Mouse (Mus musculus) neural tube, embryonic 14.5 days (tissue): ENCODE measurements around the gene Hlx. TPM values are rescaled to one million over a fixed set of nuclear protein-coding genes. Genes with fewer than 3 reads are reported as not detected.

Experiments used
- ATAC-seq: fragments of 200-750 bp; cut with Nextera tagmentation; 2 replicates; pipeline ENCODE4 v1.8.0; 2017; ENCODE audit warnings: low read depth, mild to moderate bottlenecking, moderate TSS enrichment, moderate library complexity
- H3K27ac ChIP-seq: fragments of 300-500 bp; sonication (generic); 2 replicates; pipeline ENCODE4 v1.5.1; 2014; ENCODE audit warnings: low read depth, mild to moderate bottlenecking, control low read depth, low read length, moderate library complexity, mixed read lengths
- H3K27me3 ChIP-seq: fragments of 300-500 bp; sonication (generic); 2 replicates; pipeline ENCODE4 v1.6.1; 2014; ENCODE audit warnings: low read length; ENCODE audit not compliant: control insufficient read depth, insufficient read depth
- H3K36me3 ChIP-seq: fragments of 300-500 bp; sonication (generic); 2 replicates; pipeline ENCODE4 v1.6.1; 2014; ENCODE audit warnings: low read length, mixed read lengths; ENCODE audit not compliant: control insufficient read depth, insufficient read depth
- H3K4me1 ChIP-seq: fragments of 300-500 bp; sonication (generic); 2 replicates; pipeline ENCODE4 v1.6.1; 2014; ENCODE audit warnings: low read length; ENCODE audit not compliant: control insufficient read depth, insufficient read depth
- H3K4me2 ChIP-seq: fragments of 300-500 bp; sonication (generic); 2 replicates; pipeline ENCODE4 v1.6.1; 2014; ENCODE audit warnings: mild to moderate bottlenecking, low read depth, low read length, control low read depth
- H3K4me3 ChIP-seq: fragments of 300-500 bp; sonication (generic); 2 replicates; pipeline ENCODE4 v1.5.1; 2014; ENCODE audit warnings: low read depth, low read length, control low read depth, mixed read lengths
- H3K9ac ChIP-seq: fragments of 300-500 bp; sonication (generic); replicated peaks from 2 replicates; pipeline ENCODE4 v1.6.1; 2014; ENCODE audit warnings: low read depth, mild to moderate bottlenecking, control low read depth, low read length, mixed read lengths
- H3K9me3 ChIP-seq: fragments of 300-500 bp; sonication (generic); 2 replicates; pipeline ENCODE4 v1.6.1; 2016; ENCODE audit warnings: low read length; ENCODE audit not compliant: control insufficient read depth
- WGBS: fragments of 180-500 bp; shearing (Covaris S2); extraction: QIAGEN DNeasy Blood & Tissue Kit; methylation state at CpG from one replicate; pipeline ENCODE4 v1.1.7; 2014; 5-methylcytosine and 5-hydroxymethylcytosine counted together
- polyA plus RNA-seq: library from polyadenylated mRNA; unstranded; fragments of >200 nt; fragmentation: Nextera tagmentation; extraction: Ambion mirVana; gene quantifications from 2 replicates; pipeline ENCODE4 v1.2.1, GENCODE M21; 2014

The Hlx gene
- polyA plus RNA-seq, 1 experiment from 2014 or later = 2.2 TPM

DNA sequence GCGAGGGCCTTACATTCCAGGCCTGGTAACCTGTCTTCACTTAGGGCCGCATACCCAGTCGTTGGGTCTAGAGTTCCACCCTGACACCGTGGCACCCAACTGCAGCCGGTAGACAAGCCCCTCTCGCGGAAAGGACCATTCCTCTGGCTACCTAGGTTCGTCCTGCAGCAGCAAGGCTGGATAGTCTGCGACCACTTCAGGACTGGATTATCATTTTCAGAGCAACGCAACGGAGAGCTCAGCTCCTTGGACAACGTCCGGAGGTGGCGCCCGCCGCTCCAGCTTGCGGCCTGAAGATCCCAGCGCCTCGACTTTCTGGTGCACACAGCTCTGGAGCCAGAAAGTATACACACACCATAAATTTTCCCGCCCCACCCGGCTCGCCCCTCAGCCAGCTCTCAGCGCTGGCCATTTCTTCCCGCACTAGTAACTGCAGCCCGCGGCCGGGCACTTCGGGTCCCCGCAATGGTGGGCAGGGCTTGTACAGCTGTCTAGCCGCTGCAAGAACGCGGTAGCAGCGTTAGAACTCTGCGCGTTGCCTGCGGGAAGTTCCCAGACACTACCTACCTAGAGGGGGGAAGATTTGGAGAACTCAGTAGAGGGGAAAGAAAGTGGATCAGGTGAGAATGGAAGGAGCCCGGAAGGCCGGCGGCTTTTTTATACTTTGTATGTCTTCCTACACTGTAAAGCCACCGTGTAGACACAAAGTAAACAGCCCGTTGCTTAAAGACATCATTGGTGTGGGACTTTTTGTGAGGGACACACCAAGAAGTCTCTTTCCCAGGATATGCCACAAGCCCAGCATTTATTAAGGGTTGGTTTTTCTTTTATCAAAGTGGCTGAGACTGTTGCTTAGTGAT is 13.9 kb downstream of the Hlx start:
- WGBS = 2% methylated on average over 41 of the region's 41 CpGs
- no peak overlapping the region for H3K4me2 ChIP-seq
- no peaks in the 10 kb centered on the region for H3K9me3 ChIP-seq
- no peak overlapping the region for H3K27ac ChIP-seq
- no peak for ATAC-seq
- no peaks in the 10 kb centered on the region for H3K4me1 ChIP-seq
- no peak overlapping the region for H3K9ac ChIP-seq
- H3K27me3 ChIP-seq = peaks cover 77% of the 10 kb centered on the region
- no peaks in the 10 kb centered on the region for H3K36me3 ChIP-seq
- H3K4me3 ChIP-seq = no peak overlapping the region

DNA sequence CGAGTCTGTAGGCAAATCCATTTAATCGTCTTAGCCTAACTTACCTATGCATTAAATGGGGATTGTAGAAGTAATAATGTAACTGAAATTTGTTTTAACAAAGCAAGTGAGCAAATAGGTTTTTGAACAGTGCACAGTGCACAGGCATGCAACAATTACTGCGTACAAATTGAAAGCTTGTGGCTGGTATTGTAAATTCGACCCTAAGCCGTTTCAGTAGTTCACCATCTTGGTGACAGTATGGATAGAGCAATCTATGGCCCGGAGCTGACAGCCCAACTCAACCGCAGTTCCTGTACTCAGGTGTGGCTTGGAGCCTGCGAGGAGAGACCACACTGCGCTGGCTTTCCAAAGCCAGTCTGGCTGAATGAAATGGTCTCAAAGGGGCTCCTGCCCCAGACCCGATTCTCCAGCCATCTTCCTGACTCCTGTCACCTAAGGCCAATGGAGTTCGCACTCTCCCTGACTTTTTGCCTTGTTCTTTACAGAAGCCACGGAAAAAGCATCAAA is 14.7 kb downstream of the Hlx start:
- Histone ChIP-seq H3K27me3 (peaks cover 75% of the 10 kb centered on the region), H3K27ac (no peak overlapping the region), H3K9me3 (no peaks in the 10 kb centered on the region), H3K9ac (no peak overlapping the region), H3K4me3 (no peak overlapping the region), H3K36me3 (no peaks in the 10 kb centered on the region), H3K4me1 (no peaks in the 10 kb centered on the region), H3K4me2 (no peak overlapping the region)
- no peak for ATAC-seq
- 2% methylated on average over 12 of the region's 12 CpGs for WGBS

DNA sequence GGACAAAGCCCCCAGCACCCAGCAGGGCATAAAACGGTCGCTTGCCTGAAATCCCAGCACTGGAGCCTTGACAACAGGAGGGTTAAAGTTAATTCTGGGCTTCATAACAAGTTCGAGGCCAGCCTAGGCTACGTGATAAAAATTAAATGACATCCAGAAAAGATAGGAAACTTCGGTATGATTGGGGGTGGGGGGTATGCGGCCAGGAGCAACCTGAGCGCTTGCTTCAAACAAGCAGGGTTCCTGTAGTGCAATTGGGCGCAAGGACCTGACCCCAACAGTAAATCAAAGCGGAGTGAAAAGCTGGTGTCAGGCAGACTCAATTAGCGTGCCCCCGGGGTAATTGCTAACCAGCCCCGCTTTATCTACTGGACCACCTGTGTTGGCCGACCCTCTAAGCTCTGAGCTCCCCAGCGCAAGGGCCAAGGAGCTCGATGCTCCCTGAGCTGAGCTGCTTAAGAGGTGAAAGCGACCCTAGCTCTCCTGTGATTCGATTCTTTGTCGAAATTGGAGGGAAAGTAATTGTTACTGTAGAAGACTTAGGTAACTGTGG is 15.3 kb downstream of the Hlx start:
- Histone ChIP-seq H3K4me3 (no peak overlapping the region), H3K27ac (no peak overlapping the region), H3K4me2 (no peak overlapping the region), H3K4me1 (no peaks in the 10 kb centered on the region), H3K27me3 (peaks cover 68% of the 10 kb centered on the region), H3K9ac (no peak overlapping the region), H3K36me3 (no peaks in the 10 kb centered on the region), H3K9me3 (no peaks in the 10 kb centered on the region)
- WGBS = under 1% methylated on average over 18 of the region's 18 CpGs
- no peak for ATAC-seq

DNA sequence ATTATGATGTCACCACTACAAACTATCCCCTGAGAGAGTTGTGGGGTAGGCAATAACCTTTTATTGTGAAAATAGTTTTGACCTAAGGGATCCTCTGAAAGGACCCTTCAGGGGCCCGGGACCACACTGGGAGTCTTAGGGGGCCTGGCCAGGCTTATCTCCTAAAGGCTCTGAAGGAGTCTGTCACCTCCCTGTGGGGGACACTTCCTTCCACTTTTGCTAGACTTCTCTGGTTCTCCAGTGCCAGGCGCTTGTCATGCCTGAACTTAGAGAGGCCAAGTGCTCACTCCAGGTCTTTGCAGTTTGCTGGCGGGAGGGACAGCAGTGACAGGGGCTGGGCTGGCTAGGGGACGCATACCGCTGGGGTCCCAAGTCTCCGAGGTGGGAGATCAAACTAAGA is 16.3 kb downstream of the Hlx start:
- Histone ChIP-seq H3K4me3 (no peak overlapping the region), H3K27me3 (peaks cover 61% of the 10 kb centered on the region), H3K9me3 (no peaks in the 10 kb centered on the region), H3K9ac (no peak overlapping the region), H3K4me2 (no peak overlapping the region), H3K27ac (no peak overlapping the region), H3K36me3 (no peaks in the 10 kb centered on the region), H3K4me1 (no peaks in the 10 kb centered on the region)
- ATAC-seq = no peak
- WGBS = under 1% methylated on average over 6 of the region's 6 CpGs

- H3K4me1 ChIP-seq = no peaks in the 10 kb centered on the region
- no peaks in the 10 kb centered on the region for H3K9me3 ChIP-seq
- WGBS = 26% methylated on average over 6 of the region's 6 CpGs
- no peak overlapping the region for H3K4me2 ChIP-seq
- no peaks in the 10 kb centered on the region for H3K36me3 ChIP-seq
- no peak for ATAC-seq
- H3K4me3 ChIP-seq = no peak overlapping the region
- H3K27me3 ChIP-seq = peaks cover 57% of the 10 kb centered on the region
- no peak overlapping the region for H3K9ac ChIP-seq
- H3K27ac ChIP-seq = no peak overlapping the region
These were observed 16.7 kb downstream of the Hlx start for GRCm38 (mm10) chr1:184715693-184716092.

GRCm38 (mm10) chr1:184714515-184714914 is 17.9 kb downstream of the Hlx start:
- H3K4me3 ChIP-seq = no peak overlapping the region
- no peaks in the 10 kb centered on the region for H3K36me3 ChIP-seq
- peaks cover 47% of the 10 kb centered on the region for H3K27me3 ChIP-seq
- no peak for ATAC-seq
- 26% methylated on average over 3 of the region's 3 CpGs for whole genome bisulfite sequencing
- no peak overlapping the region for H3K4me2 ChIP-seq
- no peaks in the 10 kb centered on the region for H3K4me1 ChIP-seq
- H3K9me3 ChIP-seq = no peaks in the 10 kb centered on the region
- no peak overlapping the region for H3K27ac ChIP-seq
- H3K9ac ChIP-seq = no peak overlapping the region

GRCm38 (mm10) chr1:184713716-184714115 is 18.7 kb downstream of the Hlx start:
- WGBS = 59% methylated on average over 5 of the region's 5 CpGs
- Histone ChIP-seq H3K36me3 (no peaks in the 10 kb centered on the region), H3K4me2 (no peak overlapping the region), H3K9me3 (no peaks in the 10 kb centered on the region), H3K4me1 (no peaks in the 10 kb centered on the region), H3K27me3 (peaks cover 43% of the 10 kb centered on the region), H3K27ac (no peak overlapping the region), H3K9ac (no peak overlapping the region), H3K4me3 (no peak overlapping the region)
- no peak for ATAC-seq

- Histone ChIP-seq H3K27ac (no peak overlapping the region), H3K27me3 (no peaks in the 10 kb centered on the region), H3K4me3 (no peak overlapping the region), H3K9me3 (no peaks in the 10 kb centered on the region), H3K4me2 (no peak overlapping the region), H3K36me3 (no peaks in the 10 kb centered on the region), H3K4me1 (no peaks in the 10 kb centered on the region), H3K9ac (no peak overlapping the region)
- 63% methylated on average over 4 of the region's 4 CpGs for WGBS
- ATAC-seq = no peak
These were observed 24.7 kb downstream of the Hlx start for GRCm38 (mm10) chr1:184707532-184708248.

GRCm38 (mm10) chr1:184704901-184705300 is 27.5 kb downstream of the Hlx start:
- Histone ChIP-seq H3K36me3 (no peaks in the 10 kb centered on the region), H3K9ac (no peak overlapping the region), H3K4me1 (no peaks in the 10 kb centered on the region), H3K27me3 (no peaks in the 10 kb centered on the region), H3K4me3 (no peak overlapping the region), H3K27ac (no peak overlapping the region), H3K4me2 (no peak overlapping the region), H3K9me3 (no peaks in the 10 kb centered on the region)
- WGBS = 48% methylated on average over 3 of the region's 3 CpGs
- ATAC-seq = no peak
